Mouse (Mus musculus): ENCODE data around the gene Lpar1. TPM values are rescaled to one million over a fixed set of nuclear protein-coding genes. Genes with fewer than 3 reads are reported as not detected.

Gene Lpar1
- total and polyA plus RNA-seq, 3 experiments: not detected

DNA sequence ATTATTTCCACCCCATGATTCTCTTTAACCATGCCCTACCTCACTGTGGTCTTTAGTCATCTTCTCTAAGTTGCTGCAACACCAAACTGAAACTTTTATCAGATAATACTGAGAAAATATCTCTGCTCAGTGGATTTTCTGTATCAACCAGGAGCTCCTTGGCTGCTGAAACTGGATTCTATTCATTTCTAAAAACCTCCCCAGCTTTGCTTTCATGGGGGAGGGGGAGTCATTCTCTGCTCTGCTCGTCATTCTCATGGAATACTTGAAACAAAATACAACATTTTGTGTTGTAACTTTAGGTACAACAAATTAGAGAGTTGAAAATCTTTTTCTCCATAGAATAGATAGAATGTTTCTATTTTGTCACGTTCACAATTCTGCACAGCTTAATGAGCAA is 18.7 kb upstream of the Lpar1 start:
- Histone ChIP-seq H3K4me3 (ENCODE audit: control insufficient read depth in 1 of 2, insufficient read depth in 1 of 2, low read depth in 2 of 2, low read length in 2 of 2) (no peak overlapping the region), H3K9ac (ENCODE audit: control insufficient read depth, low read depth, low read length, poor library complexity, severe bottlenecking) (no peak overlapping the region), H3K27me3 (ENCODE audit: control insufficient read depth in 1 of 2, insufficient read depth in 2 of 2, low read length in 2 of 2) (no peaks in the 10 kb centered on the region), H3K4me1 (ENCODE audit: control insufficient read depth in 1 of 2, insufficient read depth in 2 of 2, low read length in 2 of 2) (no peaks in the 10 kb centered on the region), H3K9me3 (replicated peaks; ENCODE audit: insufficient read depth, low read length) (no peaks in the 10 kb centered on the region), H3K27ac (ENCODE audit: control insufficient read depth, low read depth, low read length) (no peak overlapping the region), H3K36me3 (ENCODE audit: control insufficient read depth in 1 of 2, insufficient read depth in 2 of 2, low read length in 2 of 2) (no peaks in the 10 kb centered on the region), H3K79me2 (ENCODE audit: control insufficient read depth, insufficient read depth, low read length, poor library complexity) (no peaks in the 10 kb centered on the region)
- DNase-seq (ENCODE audit: low read depth, low spot score): no peak
- TF ChIP-seq MYB (IDR thresholded peaks at IDR 0.05; ENCODE audit: low read depth, low read length): no peak
- no peak for TF ChIP-seq EP300 (IDR thresholded peaks at IDR 0.05; ENCODE audit: low read depth in 1 of 2, low read length in 2 of 2)
- TF ChIP-seq RAD21 (IDR thresholded peaks at IDR 0.05; ENCODE audit: low read depth, low read length): no peak
- TF ChIP-seq E2F4 (IDR thresholded peaks at IDR 0.05; ENCODE audit: borderline replicate concordance, low read depth, low read length): no peak
- no peak for TF ChIP-seq GATA1 (IDR thresholded peaks at IDR 0.05; ENCODE audit: low read depth, low read length)
- TF ChIP-seq SIN3A (IDR thresholded peaks at IDR 0.05; ENCODE audit: low read length): no peak
- TF ChIP-seq NELFE (IDR thresholded peaks at IDR 0.05; ENCODE audit: low read depth, low read length): no peak
- no peak for TF ChIP-seq USF1 (IDR thresholded peaks at IDR 0.05; ENCODE audit: low read depth, low read length)
- TF ChIP-seq ZC3H11A (IDR thresholded peaks at IDR 0.05; ENCODE audit: low read depth, low read length): no peak
- TF ChIP-seq TBP (IDR thresholded peaks at IDR 0.05; ENCODE audit: low read depth, low read length): no peak
- TF ChIP-seq MEF2A (IDR thresholded peaks at IDR 0.05; ENCODE audit: extremely low read depth, insufficient replicate concordance, low read depth, low read length, poor library complexity, severe bottlenecking): no peak
- no peak for TF ChIP-seq HCFC1 (IDR thresholded peaks at IDR 0.05; ENCODE audit: low read depth, low read length)
- TF ChIP-seq MXI1 (IDR thresholded peaks at IDR 0.05; ENCODE audit: low read depth, low read length): no peak
- no peak for TF ChIP-seq RCOR1 (IDR thresholded peaks at IDR 0.05; ENCODE audit: low read depth, low read length)
- no peak for TF ChIP-seq USF2 (IDR thresholded peaks at IDR 0.05; ENCODE audit: borderline replicate concordance in 1 of 2, insufficient read depth in 1 of 2, low read depth in 1 of 2, low read length in 2 of 2)
- no peak for TF ChIP-seq CHD1 (IDR thresholded peaks at IDR 0.05; ENCODE audit: low read depth, low read length)
- no peak for TF ChIP-seq ETS1 (IDR thresholded peaks at IDR 0.05; ENCODE audit: low read depth, low read length)
- no peak for TF ChIP-seq NRF1 (IDR thresholded peaks at IDR 0.05; ENCODE audit: insufficient read depth, low read depth, low read length, poor library complexity, severe bottlenecking)
- no peak for TF ChIP-seq POLR2AphosphoS2 (IDR thresholded peaks at IDR 0.05; ENCODE audit: low read length)
- TF ChIP-seq ZNF384 (IDR thresholded peaks at IDR 0.05; ENCODE audit: low read depth, low read length): no peak

DNA sequence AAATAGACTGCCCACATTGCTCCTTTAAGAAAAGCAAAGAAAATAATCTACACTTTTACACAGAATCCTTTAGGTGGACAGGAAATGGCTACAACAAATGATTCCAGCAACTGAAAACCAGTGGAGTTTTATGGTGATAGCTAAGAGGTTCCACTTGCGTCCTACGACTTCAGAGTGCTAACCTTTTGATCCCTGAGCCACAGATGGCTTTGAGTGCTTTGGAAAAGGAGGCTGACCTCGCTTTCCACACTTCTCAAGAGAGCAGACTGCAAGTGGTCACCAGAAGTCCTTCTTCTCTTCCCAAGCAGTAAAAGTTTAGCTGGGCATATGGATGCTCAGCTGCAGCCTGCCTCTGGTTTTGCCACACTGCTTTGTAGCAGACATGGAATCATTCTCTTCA is 18.0 kb upstream of the Lpar1 start:
- Histone ChIP-seq H3K79me2 (ENCODE audit: control insufficient read depth, insufficient read depth, low read length, poor library complexity) (no peaks in the 10 kb centered on the region), H3K27ac (ENCODE audit: control insufficient read depth, low read depth, low read length) (no peak overlapping the region), H3K4me3 (ENCODE audit: control insufficient read depth in 1 of 2, insufficient read depth in 1 of 2, low read depth in 2 of 2, low read length in 2 of 2) (no peak overlapping the region), H3K4me1 (ENCODE audit: control insufficient read depth in 1 of 2, insufficient read depth in 2 of 2, low read length in 2 of 2) (no peaks in the 10 kb centered on the region), H3K27me3 (ENCODE audit: control insufficient read depth in 1 of 2, insufficient read depth in 2 of 2, low read length in 2 of 2) (no peaks in the 10 kb centered on the region), H3K9me3 (replicated peaks; ENCODE audit: insufficient read depth, low read length) (no peaks in the 10 kb centered on the region), H3K36me3 (ENCODE audit: control insufficient read depth in 1 of 2, insufficient read depth in 2 of 2, low read length in 2 of 2) (no peaks in the 10 kb centered on the region), H3K9ac (ENCODE audit: control insufficient read depth, low read depth, low read length, poor library complexity, severe bottlenecking) (no peak overlapping the region)
- no peak for DNase-seq (ENCODE audit: low read depth, low spot score)
- TF ChIP-seq MAFK (IDR thresholded peaks at IDR 0.05; ENCODE audit: borderline replicate concordance, low read depth, low read length) (no peak), CHD2 (IDR thresholded peaks at IDR 0.05; ENCODE audit: low read length) (no peak), ZNF384 (IDR thresholded peaks at IDR 0.05; ENCODE audit: low read depth, low read length) (no peak), MEF2A (IDR thresholded peaks at IDR 0.05; ENCODE audit: extremely low read depth, insufficient replicate concordance, low read depth, low read length, poor library complexity, severe bottlenecking) (no peak), MYC (IDR thresholded peaks at IDR 0.05; ENCODE audit: low read depth, low read length) (no peak), TBP (IDR thresholded peaks at IDR 0.05; ENCODE audit: low read depth, low read length) (no peak), EP300 (IDR thresholded peaks at IDR 0.05; ENCODE audit: low read depth in 1 of 2, low read length in 2 of 2) (no peak), USF1 (IDR thresholded peaks at IDR 0.05; ENCODE audit: low read depth, low read length) (no peak), CTCF (IDR thresholded peaks at IDR 0.05 in 2 of 3, conservative IDR thresholded peaks at IDR 0.05 in 1 of 3; ENCODE audit: control insufficient read depth in 1 of 3, insufficient read depth in 1 of 3, low read depth in 2 of 3, low read length in 3 of 3, poor library complexity in 1 of 3, severe bottlenecking in 1 of 3) (no peak), TCF12 (IDR thresholded peaks at IDR 0.05; ENCODE audit: low read depth, low read length) (no peak), SMC3 (IDR thresholded peaks at IDR 0.05; ENCODE audit: low read depth, low read length) (no peak), ETS1 (IDR thresholded peaks at IDR 0.05; ENCODE audit: low read depth, low read length) (no peak), ZMIZ1 (IDR thresholded peaks at IDR 0.05; ENCODE audit: low read depth, low read length) (no peak), MAZ (IDR thresholded peaks at IDR 0.05; ENCODE audit: low read depth, low read length) (no peak), MXI1 (IDR thresholded peaks at IDR 0.05; ENCODE audit: low read depth, low read length) (no peak), POLR2A (IDR thresholded peaks at IDR 0.05; ENCODE audit: control insufficient read depth in 1 of 2, insufficient read depth in 1 of 2, low read depth in 1 of 2, low read length in 2 of 2, poor library complexity in 1 of 2) (no peak)
